8 mouse cellular contexts compared by ENCODE assay signal in genomic region chr4:45763288-45764140, GRCm38 (mm10). TPM values are rescaled to one million over a fixed set of nuclear protein-coding genes. Genes with fewer than 3 reads are reported as not detected.
A peak's percentile ranks its signal among the peaks of the same experiment; 100 is the strongest.
DNase-seq lines count a peak whose midpoint lies in the region; ATAC-seq and TF ChIP-seq lines count a peak whose summit lies in the region.

No protein-coding gene starts in this region.

- 16% methylated on average over 18 of the region's 18 CpGs for WGBS in liver, embryonic 11.5 days
- WGBS in liver, postnatal 0 days (ENCODE audit: insufficient replicate concordance): 24% methylated on average over 18 of the region's 18 CpGs

- H3K9me3 ChIP-seq in liver, embryonic 11.5 days (ENCODE audit: control insufficient read depth, low read length): no peaks in the 10 kb centered on the region
- H3K9me3 ChIP-seq in liver, postnatal 0 days (ENCODE audit: low read length): no peaks in the 10 kb centered on the region

- H3K9ac ChIP-seq in liver, embryonic 11.5 days (ENCODE audit: low read depth, low read length): peak overlapping the region; percentile 0; the same call in 1 of the 2 replicates
- no peak overlapping the region for H3K9ac ChIP-seq in liver, postnatal 0 days (replicated peaks)

- H3K4me1 ChIP-seq in liver, embryonic 11.5 days (replicated peaks; ENCODE audit: control insufficient read depth, insufficient read depth, low read length): peaks cover 22% of the 10 kb centered on the region
- H3K4me1 ChIP-seq in liver, postnatal 0 days (ENCODE audit: insufficient read depth): peaks cover 18% of the 10 kb centered on the region

- intact Hi-C loops in heart, postnatal 10 days (cut with DNase I): no loop called here

- no peaks in the 10 kb centered on the region for H3K36me3 ChIP-seq in liver, embryonic 11.5 days (ENCODE audit: control insufficient read depth, insufficient read depth, low read length)
- H3K36me3 ChIP-seq in liver, postnatal 0 days (replicated peaks; ENCODE audit: insufficient read depth, low read length): no peaks in the 10 kb centered on the region

- TF ChIP-seq CTCF in liver, postnatal 0 days (IDR thresholded peaks at IDR 0.05; ENCODE audit: low read depth): no peak

- H3K4me3 ChIP-seq in liver, embryonic 11.5 days (ENCODE audit: low read depth, low read length): peak overlapping the region; percentile 37
- H3K4me3 ChIP-seq in liver, postnatal 0 days (ENCODE audit: low read depth, low read length): peak overlapping the region; percentile 23

- no peak for ATAC-seq in liver, embryonic 11.5 days (replicated peaks; ENCODE audit: low FRiP score)
- peak; percentile 10; the same call in 1 of the 2 replicates for ATAC-seq in common myeloid progenitor, adult 5-6 weeks (replicated peaks; ENCODE audit: low read depth, poor library complexity, severe bottlenecking)
- 0 out of 2 replicates have a peak, but pooled peaks have one; percentile 8 for ATAC-seq in liver, postnatal 0 days

- no peak for TF ChIP-seq EP300 in liver, postnatal 0 days (IDR thresholded peaks at IDR 0.05; ENCODE audit: low read depth)

- peaks cover 52% of the 10 kb centered on the region for H3K27me3 ChIP-seq in liver, embryonic 11.5 days (replicated peaks; ENCODE audit: control insufficient read depth, insufficient read depth, low read length)
- H3K27me3 ChIP-seq in liver, postnatal 0 days (ENCODE audit: insufficient read depth, low read length): peaks cover 26% of the 10 kb centered on the region

- H3K27ac ChIP-seq in liver, embryonic 11.5 days (ENCODE audit: low read depth, low read length): no peak overlapping the region
- H3K27ac ChIP-seq in liver, postnatal 0 days (ENCODE audit: low read depth): no peak overlapping the region

- no peak for DNase-seq in liver, embryonic 11.5 days (ENCODE audit: low spot score)
- DNase-seq in liver: no peak
- peak; percentile 35 to 47 for DNase-seq in heart, postnatal 10 days
- DNase-seq in liver, postnatal 0 days: no peak
- peak; percentile 50 for DNase-seq in telencephalon, adult 2 months (ENCODE audit: low read depth, low spot score)
- no peak for DNase-seq in layer of hippocampus, adult 9-10 months (ENCODE audit: low spot score)
- no peak for DNase-seq in lung, postnatal 25 days (ENCODE audit: low spot score)

- peak overlapping the region; percentile 61 for H3K4me2 ChIP-seq in liver, embryonic 11.5 days
- H3K4me2 ChIP-seq in liver, postnatal 0 days (ENCODE audit: low read depth, low read length): peak overlapping the region; percentile 65

RNA-seq across cellular contexts. Expression of gene Aldh1b1, which starts 35.3 kb away (rescaled TPM):
- polyA plus RNA-seq in liver, embryonic 11.5 days (2014; fragmentation: Nextera tagmentation; extraction: Ambion mirVana): 10.5 and 13.0 TPM in 2 replicates
- 17.6 and 21.7 TPM in 2 replicates for total RNA-seq in common myeloid progenitor, adult 5-6 weeks (2017)
- total RNA-seq in heart, postnatal 10 days (2021): 10 to 100 TPM; 44.4 to 45.5 TPM
- 91.5 and 96.4 TPM in 2 replicates for polyA plus RNA-seq in liver, postnatal 0 days (2015; fragmentation: Nextera tagmentation; extraction: Ambion mirVana)

Comparison
In these comparisons a context has a peak if more than half of its experiments do, and no peak if none do; other contexts are left out.
1. DNase-seq: peak in heart, postnatal 10 days (2 of 2) and telencephalon, adult 2 months (single experiment); none in liver, embryonic 11.5 days (single experiment), liver (single experiment), liver, postnatal 0 days (single experiment), layer of hippocampus, adult 9-10 months (single experiment) and lung, postnatal 25 days (single experiment).